Mouse (Mus musculus): Measurements from ENCODE around the gene Glod4. TPM values are rescaled to one million over a fixed set of nuclear protein-coding genes. Genes with fewer than 3 reads are reported as not detected.

Glod4 gene
- polyA plus RNA-seq, 1 experiment from 2014 or later = 140 TPM

DNA sequence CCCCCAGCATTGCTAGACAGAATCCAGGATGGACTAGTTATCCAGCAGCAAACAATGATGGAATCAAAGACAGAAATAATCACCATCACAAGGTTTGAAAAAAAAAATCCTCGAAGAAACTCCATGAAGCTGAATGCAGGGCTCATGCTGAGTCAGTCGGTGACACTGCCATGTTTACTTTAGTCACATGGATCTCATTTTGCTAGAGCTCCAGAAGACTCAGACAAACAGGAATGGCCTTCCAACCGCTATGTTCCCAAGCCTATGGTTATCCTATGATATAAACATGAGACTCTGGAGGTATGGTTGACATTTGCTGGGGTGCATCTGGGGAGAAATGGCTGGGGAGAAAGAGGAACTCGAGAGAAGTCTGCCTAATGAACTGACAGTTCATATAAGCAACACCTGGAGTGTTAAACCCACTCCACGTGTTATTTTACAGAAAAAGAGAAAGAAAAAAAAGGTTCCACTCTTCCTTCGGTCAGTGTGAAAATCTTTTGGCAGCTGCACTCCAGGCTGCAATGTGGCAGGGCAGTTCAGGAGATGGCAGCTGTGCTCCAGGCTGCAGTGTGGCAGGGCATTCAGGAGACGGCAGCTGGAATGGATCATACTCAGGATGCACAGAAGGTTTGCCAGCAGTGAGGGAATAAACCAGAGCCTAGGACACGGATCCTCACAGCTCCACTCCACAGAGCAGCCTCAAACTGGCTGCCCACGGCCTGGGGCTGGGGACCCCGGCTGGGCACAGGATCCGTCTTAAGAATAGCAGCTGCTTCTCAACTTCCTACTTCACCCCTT, 169.0 kb downstream of the Glod4 start:
- H3K27ac ChIP-seq = 0 out of 2 replicates have a peak overlapping the region, but pooled peaks have one; percentile 1
- DNase-seq (ENCODE audit: low spot score) = no peak
- WGBS = 77% methylated on average over 11 of the region's 11 CpGs

More for the DNA sequence above, 169.0 kb downstream of the Glod4 start:
- Histone ChIP-seq H3K36me3 (peaks cover 22% of the 10 kb centered on the region), H3K27me3 (ENCODE audit: low read depth, poor library complexity, severe bottlenecking) (no peaks in the 10 kb centered on the region), H3K4me1 (peaks cover 21% of the 10 kb centered on the region), H3K9me3 (replicated peaks) (no peaks in the 10 kb centered on the region), H3K4me3 (no peak overlapping the region)

Other genes with a start within 250 kb of the Glod4 start
- gene 1700016K19Rik, start 243.8 kb downstream of the Glod4 start, polyA plus RNA-seq (2016; fragmentation: Nextera tagmentation; extraction: Ambion mirVana) = 0.36 TPM in 1 of 2 replicates, not detected in the other
- 25.6 and 35.4 TPM in 2 replicates for gene Rflnb, start 215.9 kb downstream of the Glod4 start, polyA plus RNA-seq (2016; fragmentation: Nextera tagmentation; extraction: Ambion mirVana)
- gene Vps53, start 64.1 kb downstream of the Glod4 start, polyA plus RNA-seq (2016; fragmentation: Nextera tagmentation; extraction: Ambion mirVana) = 36.0 and 36.2 TPM in 2 replicates
- 34.9 and 36.4 TPM in 2 replicates for gene Fam57a, start 64.1 kb downstream of the Glod4 start, polyA plus RNA-seq (2016; fragmentation: Nextera tagmentation; extraction: Ambion mirVana)
- 0.26 and 0.38 TPM in 2 replicates for gene Dbil5, start 26.1 kb downstream of the Glod4 start, polyA plus RNA-seq (2016; fragmentation: Nextera tagmentation; extraction: Ambion mirVana)
- gene Gemin4, start 26.1 kb downstream of the Glod4 start, polyA plus RNA-seq (2016; fragmentation: Nextera tagmentation; extraction: Ambion mirVana) = 59.4 and 60.3 TPM in 2 replicates
- 29.5 and 33.0 TPM in 2 replicates for gene Mrm3, start within 50 bp of the Glod4 start, polyA plus RNA-seq (2016; fragmentation: Nextera tagmentation; extraction: Ambion mirVana)
- gene Nxn, start 155.4 kb upstream of the Glod4 start, polyA plus RNA-seq (2016; fragmentation: Nextera tagmentation; extraction: Ambion mirVana) = 53.3 and 55.7 TPM in 2 replicates
- 144 and 147 TPM in 2 replicates for gene Timm22, start 163.2 kb upstream of the Glod4 start, polyA plus RNA-seq (2016; fragmentation: Nextera tagmentation; extraction: Ambion mirVana)

Data from limb, embryonic 10.5 days (tissue).